Mouse (Mus musculus): ENCODE data around the gene Cstb.

DNA sequence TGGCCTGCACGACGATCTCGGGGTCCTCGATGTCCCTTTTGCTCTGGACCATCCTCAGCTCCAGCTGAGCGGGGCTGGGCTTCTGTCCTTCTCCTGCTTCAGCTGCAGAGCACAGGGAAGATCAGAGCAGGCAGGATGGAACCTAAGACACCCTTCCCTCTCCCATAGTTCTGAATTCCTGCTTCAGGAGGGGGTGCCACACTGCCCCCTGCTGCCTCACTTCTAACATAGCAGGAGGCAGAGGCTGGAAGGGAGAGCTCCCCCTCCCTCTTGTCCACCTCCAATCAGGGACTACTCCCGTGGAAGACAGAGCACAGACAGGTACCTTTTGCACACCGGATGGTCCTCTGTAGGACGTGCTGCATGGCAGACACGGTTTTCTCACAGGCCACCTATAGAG is 15.3 kb downstream of the Cstb start:
- peak; percentile 52 for TF ChIP-seq CTCF (IDR thresholded peaks at IDR 0.05; ENCODE audit: control insufficient read depth, insufficient read depth, insufficient read length)
- no peak for TF ChIP-seq MYOD1 (IDR thresholded peaks at IDR 0.05; ENCODE audit: control insufficient read depth, insufficient read length, low read depth)
- TF ChIP-seq USF1 (IDR thresholded peaks at IDR 0.05; ENCODE audit: low read depth) = no peak
- TF ChIP-seq MYOG (IDR thresholded peaks at IDR 0.05; ENCODE audit: control insufficient read depth, extremely low read depth, insufficient read length) = no peak
- TF ChIP-seq FOSL1 (IDR thresholded peaks at IDR 0.05; ENCODE audit: insufficient read depth, low read length, poor library complexity, severe bottlenecking) = no peak
- TF ChIP-seq CEBPB (IDR thresholded peaks at IDR 0.05; ENCODE audit: low read depth) = no peak

Data from C2C12 (cell line).